In the genomic region with DNA sequence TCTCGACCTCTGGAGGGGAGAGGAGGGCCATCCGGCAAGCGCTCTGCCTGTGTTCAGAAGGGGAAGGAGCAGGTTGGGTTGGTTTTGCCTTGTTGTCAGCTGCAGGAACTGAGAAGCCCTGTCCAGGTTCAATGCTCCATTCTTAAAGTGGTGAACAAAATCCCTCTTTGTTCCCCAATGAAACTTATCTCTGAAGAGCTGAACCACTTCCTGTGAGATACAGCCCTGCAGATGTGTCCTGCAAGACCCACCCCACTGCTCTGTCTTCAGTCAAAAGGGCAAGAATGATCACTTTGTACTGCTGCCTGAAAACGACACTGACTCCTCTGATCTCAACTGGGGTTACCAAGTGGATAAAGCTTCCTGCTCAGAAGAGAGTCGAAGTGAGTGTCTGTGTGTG, we compare ENCODE assay signal across 12 mouse cellular contexts.
A peak's percentile ranks its signal among the peaks of the same experiment; 100 is the strongest.
DNase-seq lines count a peak whose midpoint lies in the region; ATAC-seq and TF ChIP-seq lines count a peak whose summit lies in the region.
"Had no signal": no experiment of that assay in that cellular context is flagged by ENCODE, and none has a peak within 500 bp of the region (broad histone marks: within the 10 kb centered on the region; RNA-seq: fewer than 3 reads in every experiment).

No protein-coding gene starts in this region.

- no peak for TF ChIP-seq POLR2A in MEL (IDR thresholded peaks at IDR 0.05; ENCODE audit: control insufficient read depth in 1 of 2, insufficient read depth in 1 of 2, low read depth in 1 of 2, low read length in 2 of 2, poor library complexity in 1 of 2)
- TF ChIP-seq POLR2A in brain, embryonic 14.5 days (IDR thresholded peaks at IDR 0.05; ENCODE audit: borderline replicate concordance, extremely low read depth, insufficient read depth, insufficient read length, poor library complexity, severe bottlenecking), result no peak

- no peaks in the 10 kb centered on the region for H3K4me1 ChIP-seq in liver, embryonic 11.5 days (replicated peaks; ENCODE audit: control insufficient read depth, insufficient read depth, low read length)
- H3K4me1 ChIP-seq in MEL (ENCODE audit: control insufficient read depth in 1 of 2, insufficient read depth in 2 of 2, low read length in 2 of 2), result peaks cover 0 to 6% of the 10 kb centered on the region in 2 experiments; a peak in 1 of 4 replicates
- 0 out of 2 replicates have a peak, but pooled peaks cover 4% of the 10 kb centered on the region for H3K4me1 ChIP-seq in intestine, embryonic 16.5 days (ENCODE audit: control insufficient read depth, insufficient read depth, low read length)
- H3K4me1 ChIP-seq: liver, embryonic 13.5 days; midbrain, embryonic 10.5 days had no signal

- TF ChIP-seq EP300 in MEL (IDR thresholded peaks at IDR 0.05; ENCODE audit: low read depth in 1 of 2, low read length in 2 of 2), result no peak

- ATAC-seq in liver, embryonic 11.5 days (replicated peaks; ENCODE audit: low FRiP score), result no peak
- ATAC-seq in intestine, embryonic 16.5 days, result peak; percentile 59

- no peak overlapping the region for H3K9ac ChIP-seq in liver, embryonic 11.5 days (ENCODE audit: low read depth, low read length)
- no peak overlapping the region for H3K9ac ChIP-seq in MEL (ENCODE audit: control insufficient read depth, low read depth, low read length, poor library complexity, severe bottlenecking)
- H3K9ac ChIP-seq in intestine, embryonic 16.5 days (ENCODE audit: low read depth, low read length), result no peak overlapping the region
- H3K9ac ChIP-seq: liver, embryonic 13.5 days had no signal

- H3K9me3 ChIP-seq in liver, embryonic 11.5 days (ENCODE audit: control insufficient read depth, low read length), result no peaks in the 10 kb centered on the region
- no peaks in the 10 kb centered on the region for H3K9me3 ChIP-seq in MEL (replicated peaks; ENCODE audit: insufficient read depth, low read length)
- H3K9me3 ChIP-seq in intestine, embryonic 16.5 days (ENCODE audit: control insufficient read depth, low read length), result no peaks in the 10 kb centered on the region
- H3K9me3 ChIP-seq: liver, embryonic 13.5 days; midbrain, embryonic 10.5 days had no signal

- no peaks in the 10 kb centered on the region for H3K79me2 ChIP-seq in MEL (ENCODE audit: control insufficient read depth, insufficient read depth, low read length, poor library complexity)

- no peaks in the 10 kb centered on the region for H3K27me3 ChIP-seq in liver, embryonic 11.5 days (replicated peaks; ENCODE audit: control insufficient read depth, insufficient read depth, low read length)
- no peaks in the 10 kb centered on the region; a peak in 1 of 4 replicates for H3K27me3 ChIP-seq in MEL (ENCODE audit: control insufficient read depth in 1 of 2, insufficient read depth in 2 of 2, low read length in 2 of 2)
- no peaks in the 10 kb centered on the region for H3K27me3 ChIP-seq in intestine, embryonic 16.5 days (replicated peaks; ENCODE audit: control insufficient read depth, insufficient read depth, low read length)
- H3K27me3 ChIP-seq: liver, embryonic 13.5 days had no signal

- H3K4me2 ChIP-seq in liver, embryonic 11.5 days, result no peak overlapping the region
- H3K4me2 ChIP-seq in intestine, embryonic 16.5 days (ENCODE audit: low read depth, low read length), result no peak overlapping the region
- H3K4me2 ChIP-seq: liver, embryonic 13.5 days had no signal

- peak; percentile 2 for DNase-seq in liver
- DNase-seq in liver, embryonic 11.5 days (ENCODE audit: low spot score), result no peak
- DNase-seq in MEL (ENCODE audit: low read depth, low spot score), result peak; percentile 7
- DNase-seq in brain, embryonic 14.5 days (ENCODE audit: low read depth), result peak; percentile 16
- DNase-seq in Muller cell, postnatal 12 days (ENCODE audit: inconsistent ontology term), result no peak
- no peak for DNase-seq in gastrocnemius, postnatal 4 days (ENCODE audit: low spot score in 2 of 2)
- DNase-seq: cerebellum, postnatal 36 days; liver, embryonic 13.5 days; retina, postnatal 1 day had no signal

- no peaks in the 10 kb centered on the region for H3K36me3 ChIP-seq in liver, embryonic 11.5 days (ENCODE audit: control insufficient read depth, insufficient read depth, low read length)
- no peaks in the 10 kb centered on the region for H3K36me3 ChIP-seq in MEL (ENCODE audit: control insufficient read depth in 1 of 2, insufficient read depth in 2 of 2, low read length in 2 of 2)
- H3K36me3 ChIP-seq in intestine, embryonic 16.5 days (ENCODE audit: control insufficient read depth, insufficient read depth, low read length), result no peaks in the 10 kb centered on the region
- H3K36me3 ChIP-seq: G1E; liver, embryonic 13.5 days; midbrain, embryonic 10.5 days had no signal

- WGBS in liver, embryonic 11.5 days, result 14% methylated on average over 5 of the region's 5 CpGs
- WGBS in intestine, embryonic 16.5 days, result 36% methylated on average over 5 of the region's 5 CpGs

- no peak for TF ChIP-seq CTCF in MEL (IDR thresholded peaks at IDR 0.05 in 2 of 3, conservative IDR thresholded peaks at IDR 0.05 in 1 of 3; ENCODE audit: control insufficient read depth in 1 of 3, insufficient read depth in 1 of 3, low read depth in 2 of 3, low read length in 3 of 3, poor library complexity in 1 of 3, severe bottlenecking in 1 of 3)
- no peak for TF ChIP-seq CTCF in brain, embryonic 14.5 days (IDR thresholded peaks at IDR 0.05; ENCODE audit: borderline replicate concordance, extremely low read depth, insufficient read depth, insufficient read length)

- no peak overlapping the region for H3K4me3 ChIP-seq in liver, embryonic 11.5 days (ENCODE audit: low read depth, low read length)
- no peak overlapping the region for H3K4me3 ChIP-seq in MEL (ENCODE audit: control insufficient read depth in 1 of 2, insufficient read depth in 1 of 2, low read depth in 2 of 2, low read length in 2 of 2)
- no peak overlapping the region for H3K4me3 ChIP-seq in intestine, embryonic 16.5 days (ENCODE audit: low read length)
- H3K4me3 ChIP-seq: liver, embryonic 13.5 days; midbrain, embryonic 10.5 days had no signal

- no peak overlapping the region for H3K27ac ChIP-seq in liver, embryonic 11.5 days (ENCODE audit: low read depth, low read length)
- H3K27ac ChIP-seq in MEL (ENCODE audit: control insufficient read depth, low read depth, low read length), result no peak overlapping the region
- no peak overlapping the region for H3K27ac ChIP-seq in intestine, embryonic 16.5 days (ENCODE audit: low read length)
- H3K27ac ChIP-seq: liver, embryonic 13.5 days; midbrain, embryonic 10.5 days had no signal

- TF ChIP-seq RAD21 in MEL (IDR thresholded peaks at IDR 0.05; ENCODE audit: low read depth, low read length), result no peak

TF ChIP-seq in MEL, 35 proteins besides CTCF, POLR2A, EP300 and RAD21:
- TF ChIP-seq TBP (IDR thresholded peaks at IDR 0.05; ENCODE audit: low read depth, low read length), result no peak
- TF ChIP-seq RCOR1 (IDR thresholded peaks at IDR 0.05; ENCODE audit: low read depth, low read length), result no peak
- TF ChIP-seq TAL1 (IDR thresholded peaks at IDR 0.05; ENCODE audit: low read length), result no peak
- no peak for TF ChIP-seq ZC3H11A (IDR thresholded peaks at IDR 0.05; ENCODE audit: low read depth, low read length)
- TF ChIP-seq NELFE (IDR thresholded peaks at IDR 0.05; ENCODE audit: low read depth, low read length), result no peak
- TF ChIP-seq POLR2AphosphoS5 (IDR thresholded peaks at IDR 0.05; ENCODE audit: borderline replicate concordance, low read depth, low read length), result no peak
- TF ChIP-seq ELF1 (IDR thresholded peaks at IDR 0.05; ENCODE audit: low read depth, low read length), result no peak
- TF ChIP-seq SIN3A (IDR thresholded peaks at IDR 0.05; ENCODE audit: low read length), result no peak
- TF ChIP-seq ZKSCAN1 (IDR thresholded peaks at IDR 0.05; ENCODE audit: low read depth, low read length), result no peak
- no peak for TF ChIP-seq NRF1 (IDR thresholded peaks at IDR 0.05; ENCODE audit: insufficient read depth, low read depth, low read length, poor library complexity, severe bottlenecking)
- no peak for TF ChIP-seq GATA1 (IDR thresholded peaks at IDR 0.05; ENCODE audit: low read depth, low read length)
- TF ChIP-seq GABPA (IDR thresholded peaks at IDR 0.05; ENCODE audit: low read depth, low read length), result no peak
- TF ChIP-seq HCFC1 (IDR thresholded peaks at IDR 0.05; ENCODE audit: low read depth, low read length), result no peak
- TF ChIP-seq USF2 (IDR thresholded peaks at IDR 0.05; ENCODE audit: borderline replicate concordance in 1 of 2, insufficient read depth in 1 of 2, low read depth in 1 of 2, low read length in 2 of 2), result no peak

Comparison
In these comparisons a context has a peak if more than half of its experiments do, and no peak if none do; other contexts are left out.
1. DNase-seq: peak in liver (single experiment), MEL (single experiment) and brain, embryonic 14.5 days (single experiment); none in liver, embryonic 11.5 days (single experiment), Muller cell, postnatal 12 days (single experiment) and gastrocnemius, postnatal 4 days (0 of 2).